ENCODE assay signal across 8 mouse cellular contexts in the genomic region with DNA sequence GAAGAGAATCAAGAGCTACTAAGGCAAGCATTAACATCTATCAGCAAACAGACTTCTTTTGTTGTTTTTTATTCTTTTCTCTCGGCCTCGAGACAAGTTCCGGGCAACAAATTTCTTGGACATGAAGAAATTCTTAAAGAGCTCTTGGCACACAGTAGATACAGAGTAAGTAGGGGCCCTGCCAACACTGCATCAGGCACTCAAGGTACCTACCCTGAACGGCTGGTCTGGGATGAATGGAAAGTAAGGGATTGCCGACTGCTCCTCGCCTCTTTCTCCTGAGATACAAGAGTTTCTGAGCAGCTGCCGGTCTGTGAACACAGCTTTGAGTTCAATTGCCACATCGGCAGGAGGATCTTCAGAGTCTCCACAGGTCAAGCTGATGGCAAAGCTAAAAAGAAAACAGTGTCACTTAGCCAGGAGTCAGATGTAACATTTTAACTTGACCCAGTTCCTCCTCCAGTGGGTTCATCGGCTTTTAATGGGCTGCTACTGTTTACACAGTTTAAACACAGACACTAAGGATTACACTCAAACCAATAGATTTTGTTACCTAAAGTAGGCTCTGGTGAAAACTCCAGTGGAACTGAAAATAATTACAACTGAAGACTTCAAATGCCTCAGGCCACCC. TPM values are rescaled to one million over a fixed set of nuclear protein-coding genes. Genes with fewer than 3 reads are reported as not detected.
DNase-seq lines count a peak whose midpoint lies in the region; ATAC-seq and TF ChIP-seq lines count a peak whose summit lies in the region.

No protein-coding gene starts in this region.

- ATAC-seq in intestine, embryonic 16.5 days, result no peak
- no peak for ATAC-seq in lung, embryonic 15.5 days (ENCODE audit: borderline replicate concordance, extremely low read depth, low FRiP score, low TSS enrichment)
- no peak for ATAC-seq in activated CD4-positive, CD25-positive, alpha-beta regulatory T cell, adult 4 months

- peak; percentile 12 for DNase-seq in gastrocnemius, adult 18-20 months (ENCODE audit: low spot score)
- no peak for DNase-seq in gastrocnemius, postnatal 25 days
- peak; percentile 33 for DNase-seq in adipocyte (ENCODE audit: low spot score)
- DNase-seq in thymus, adult 2 months, result no peak
- DNase-seq in T-cell, adult 2 months (ENCODE audit: low spot score), result no peak

- H3K4me3 ChIP-seq in intestine, embryonic 16.5 days (ENCODE audit: low read length), result no peak overlapping the region
- no peak overlapping the region; the same call in 1 of the 2 replicates for H3K4me3 ChIP-seq in lung, embryonic 15.5 days
- no peak overlapping the region for H3K4me3 ChIP-seq in thymus, adult 2 months (ENCODE audit: control insufficient read depth, insufficient read depth, low read length)

- TF ChIP-seq CTCF in thymus, adult 2 months (IDR thresholded peaks at IDR 0.05; ENCODE audit: borderline replicate concordance, control insufficient read depth, extremely low read depth, insufficient read depth, low read length, poor library complexity), result no peak

- H3K9ac ChIP-seq in intestine, embryonic 16.5 days (ENCODE audit: low read depth, low read length), result no peak overlapping the region; the same call in 1 of the 2 replicates
- 0 out of 2 replicates have a peak overlapping the region, but pooled peaks have one; percentile 11 for H3K9ac ChIP-seq in lung, embryonic 15.5 days

- peaks cover 20% of the 10 kb centered on the region for H3K4me1 ChIP-seq in intestine, embryonic 16.5 days (ENCODE audit: control insufficient read depth, insufficient read depth, low read length)
- peaks cover 21% of the 10 kb centered on the region for H3K4me1 ChIP-seq in lung, embryonic 15.5 days
- peaks cover 12% of the 10 kb centered on the region; the same call in 1 of the 2 replicates for H3K4me1 ChIP-seq in thymus, adult 2 months (replicated peaks; ENCODE audit: control insufficient read depth, insufficient read depth, low read length)

- 0 out of 2 replicates have a peak, but pooled peaks cover 4% of the 10 kb centered on the region for H3K36me3 ChIP-seq in intestine, embryonic 16.5 days (ENCODE audit: control insufficient read depth, insufficient read depth, low read length)
- peaks cover 31% of the 10 kb centered on the region for H3K36me3 ChIP-seq in lung, embryonic 15.5 days
- H3K36me3 ChIP-seq in thymus, adult 2 months (ENCODE audit: control insufficient read depth, insufficient read depth, low read length), result no peaks in the 10 kb centered on the region

- 36% methylated on average over 9 of the region's 9 CpGs for WGBS in intestine, embryonic 16.5 days
- WGBS in lung, embryonic 15.5 days, result 35% methylated on average over 9 of the region's 9 CpGs
- 93% methylated on average over 9 of the region's 9 CpGs for WGBS in thymus, adult 2 months

- H3K27ac ChIP-seq in intestine, embryonic 16.5 days (ENCODE audit: low read length), result no peak overlapping the region
- no peak overlapping the region for H3K27ac ChIP-seq in lung, embryonic 15.5 days
- H3K27ac ChIP-seq in thymus, adult 2 months (ENCODE audit: control insufficient read depth, insufficient read depth, low read length), result no peak overlapping the region

- no peaks in the 10 kb centered on the region for H3K9me3 ChIP-seq in intestine, embryonic 16.5 days (ENCODE audit: control insufficient read depth, low read length)
- no peaks in the 10 kb centered on the region for H3K9me3 ChIP-seq in lung, embryonic 15.5 days

- H3K4me2 ChIP-seq in intestine, embryonic 16.5 days (ENCODE audit: low read depth, low read length), result peak overlapping the region; percentile 79
- peak overlapping the region; percentile 77 for H3K4me2 ChIP-seq in lung, embryonic 15.5 days

- no peak for TF ChIP-seq POLR2A in thymus, adult 2 months (IDR thresholded peaks at IDR 0.05; ENCODE audit: control insufficient read depth, extremely low read depth, insufficient read depth, low read length, poor library complexity)

- 0 out of 2 replicates have a peak, but pooled peaks cover 3% of the 10 kb centered on the region for H3K27me3 ChIP-seq in intestine, embryonic 16.5 days (replicated peaks; ENCODE audit: control insufficient read depth, insufficient read depth, low read length)
- no peaks in the 10 kb centered on the region for H3K27me3 ChIP-seq in lung, embryonic 15.5 days
- no peaks in the 10 kb centered on the region for H3K27me3 ChIP-seq in thymus, adult 2 months (ENCODE audit: control insufficient read depth, insufficient read depth, low read length)

RNA-seq across cellular contexts. Expression of a gene that starts 1.7 kb away (rescaled TPM):
- 10 to 100 TPM; 69.7 to 76.0 TPM for total RNA-seq in gastrocnemius, adult 18-20 months (2021)
- 10 to 100 TPM; 64.0 to 79.7 TPM for total RNA-seq in gastrocnemius, postnatal 25 days (2021)
- polyA plus RNA-seq in intestine, embryonic 16.5 days (2015; fragmentation: Nextera tagmentation; extraction: Ambion mirVana), result 24.0 and 24.3 TPM in 2 replicates
- polyA plus RNA-seq in lung, embryonic 15.5 days (2015; fragmentation: Nextera tagmentation; extraction: Ambion mirVana), result 52.3 and 54.4 TPM in 2 replicates
- 1.7 and 3.3 TPM in 2 replicates for polyA plus RNA-seq in thymus, adult 2 months (2012; rRNA removed)
- polyA plus RNA-seq in activated CD4-positive, CD25-positive, alpha-beta regulatory T cell, adult 4 months (2017; shearing (Covaris generic)), result 10 to 100 TPM; 11.9 to 18.5 TPM

Comparison
In these comparisons a context has a peak if more than half of its experiments do, and no peak if none do; other contexts are left out.
1. DNase-seq: peak in gastrocnemius, adult 18-20 months (single experiment) and adipocyte (single experiment); none in gastrocnemius, postnatal 25 days (single experiment), thymus, adult 2 months (single experiment) and T-cell, adult 2 months (single experiment).